Mouse (Mus musculus): Measurements from ENCODE around the gene Lmo4. TPM values are rescaled to one million over a fixed set of nuclear protein-coding genes. Genes with fewer than 3 reads are reported as not detected.
A peak's percentile ranks its signal among the peaks of the same experiment; 100 is the strongest.

Lmo4 gene
- polyA plus RNA-seq, 1 experiment from 2014 or later, result 46.5 TPM

DNA sequence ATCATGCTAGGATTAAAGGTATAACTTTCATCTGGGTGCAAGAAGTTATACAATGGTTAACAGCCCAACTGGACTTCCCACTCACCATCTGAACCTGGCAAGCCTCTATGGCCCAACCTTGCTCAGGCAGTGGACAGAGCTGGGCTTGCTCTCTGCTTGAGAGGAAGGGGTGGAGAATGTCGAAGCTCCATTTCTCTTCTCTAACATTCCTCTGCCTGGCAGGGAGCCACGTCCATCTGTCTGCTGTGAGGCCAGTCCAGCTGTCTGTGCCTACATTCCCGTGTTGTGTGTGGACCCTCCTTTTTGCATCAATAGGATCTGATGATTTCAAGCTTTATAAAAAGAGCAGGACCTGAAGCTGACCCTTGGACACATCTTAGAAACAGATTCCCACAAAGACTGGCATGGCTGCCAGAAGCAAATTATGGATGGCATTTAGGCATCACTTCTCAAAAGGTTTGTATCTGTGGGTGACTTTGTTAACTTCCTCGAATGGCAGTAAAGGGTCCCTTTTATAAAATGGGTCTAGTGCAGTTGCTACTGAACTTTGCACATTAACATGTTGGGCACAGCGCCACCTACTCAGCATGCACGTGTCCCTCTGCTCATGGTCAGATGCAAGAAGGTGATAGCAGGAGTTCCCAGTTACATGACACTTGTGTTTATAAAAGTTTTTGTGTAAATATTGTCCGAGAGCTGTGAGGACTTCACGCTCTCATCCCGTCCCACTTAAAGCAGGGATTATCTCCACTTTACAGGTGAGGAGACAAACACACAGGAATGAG, 20.6 kb upstream of the Lmo4 start:
- DNase-seq (ENCODE audit: low spot score), result no peak
- no peaks in the 10 kb centered on the region for H3K27me3 ChIP-seq (ENCODE audit: insufficient read depth, poor library complexity, severe bottlenecking)
- no peaks in the 10 kb centered on the region for H3K9me3 ChIP-seq

DNA sequence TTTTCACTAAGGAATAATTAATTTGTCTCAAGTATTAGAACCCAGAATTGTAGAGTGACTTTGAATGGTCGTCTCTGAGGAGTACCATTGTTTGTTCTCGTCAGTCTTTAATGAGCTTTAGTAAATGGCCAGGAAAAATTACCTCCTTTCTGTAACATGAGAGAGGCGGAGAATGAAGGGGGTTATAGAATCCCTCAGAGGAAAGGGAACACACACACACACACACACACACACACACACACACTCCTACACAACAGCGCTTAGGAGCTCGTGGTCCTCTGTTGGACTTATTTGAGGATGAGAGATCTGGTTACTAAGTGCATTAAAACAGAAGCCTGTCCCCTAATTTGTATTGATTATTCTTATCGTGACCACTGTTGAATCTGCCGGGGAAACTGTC, 19.6 kb upstream of the Lmo4 start:
- H3K36me3 ChIP-seq, result no peaks in the 10 kb centered on the region
- no peaks in the 10 kb centered on the region for H3K27me3 ChIP-seq (ENCODE audit: insufficient read depth, poor library complexity, severe bottlenecking)
- no peak for DNase-seq (ENCODE audit: low spot score)
- no peak overlapping the region; the same call in 1 of the 2 replicates for H3K27ac ChIP-seq
- H3K4me3 ChIP-seq, result no peak overlapping the region
- H3K9me3 ChIP-seq, result no peaks in the 10 kb centered on the region
- 52% methylated on average over 7 of the region's 7 CpGs for WGBS
- peaks cover 30% of the 10 kb centered on the region for H3K4me1 ChIP-seq (replicated peaks)

More for the DNA sequence above, 20.6 kb upstream of the Lmo4 start:
- H3K36me3 ChIP-seq, result no peaks in the 10 kb centered on the region
- H3K4me1 ChIP-seq (replicated peaks), result peaks cover 30% of the 10 kb centered on the region
- no peak overlapping the region for H3K4me3 ChIP-seq
- WGBS, result 67% methylated on average over 9 of the region's 9 CpGs
- 0 out of 2 replicates have a peak overlapping the region, but pooled peaks have one; percentile 23 for H3K27ac ChIP-seq

DNA sequence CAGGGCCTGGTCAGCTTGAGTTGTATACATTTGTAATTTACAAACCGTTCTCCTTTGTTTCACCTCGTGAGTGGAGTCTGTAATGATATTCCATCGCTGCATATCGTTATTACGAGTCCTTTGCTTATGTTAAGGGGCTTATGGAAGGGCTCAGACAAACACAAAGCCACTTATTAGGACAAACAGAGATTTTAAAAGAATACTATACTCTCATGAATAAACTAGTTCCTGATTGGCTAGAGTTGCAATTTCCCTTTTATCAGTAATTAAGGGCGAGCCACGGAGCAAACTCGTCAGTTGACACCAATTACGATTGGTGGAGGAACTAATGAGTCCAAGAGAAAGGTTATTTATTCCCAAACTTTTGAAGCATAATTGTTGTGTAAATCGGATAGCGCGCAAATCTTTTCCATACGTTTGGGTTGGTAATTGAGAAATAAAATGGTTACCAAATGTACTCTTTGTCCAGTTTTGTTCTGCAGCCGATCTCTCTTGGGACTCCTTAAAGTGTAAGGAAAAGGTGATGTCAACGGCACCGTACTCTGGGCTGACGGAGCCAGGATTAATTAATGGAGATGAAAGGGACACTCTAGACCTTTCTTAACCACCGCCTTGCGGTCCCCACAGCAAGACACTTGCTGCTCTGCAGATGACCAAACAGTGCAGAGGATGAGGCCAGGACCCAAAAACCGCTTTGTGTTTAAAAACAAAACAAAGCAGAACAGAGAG, 18.5 kb upstream of the Lmo4 start:
- H3K4me1 ChIP-seq (replicated peaks), result peaks cover 30% of the 10 kb centered on the region
- no peaks in the 10 kb centered on the region for H3K27me3 ChIP-seq (ENCODE audit: insufficient read depth, poor library complexity, severe bottlenecking)
- H3K36me3 ChIP-seq, result no peaks in the 10 kb centered on the region
- H3K4me3 ChIP-seq, result no peak overlapping the region
- H3K27ac ChIP-seq, result no peak overlapping the region
- no peaks in the 10 kb centered on the region for H3K9me3 ChIP-seq
- no peak for DNase-seq (ENCODE audit: low spot score)
- 66% methylated on average over 20 of the region's 20 CpGs for WGBS

DNA sequence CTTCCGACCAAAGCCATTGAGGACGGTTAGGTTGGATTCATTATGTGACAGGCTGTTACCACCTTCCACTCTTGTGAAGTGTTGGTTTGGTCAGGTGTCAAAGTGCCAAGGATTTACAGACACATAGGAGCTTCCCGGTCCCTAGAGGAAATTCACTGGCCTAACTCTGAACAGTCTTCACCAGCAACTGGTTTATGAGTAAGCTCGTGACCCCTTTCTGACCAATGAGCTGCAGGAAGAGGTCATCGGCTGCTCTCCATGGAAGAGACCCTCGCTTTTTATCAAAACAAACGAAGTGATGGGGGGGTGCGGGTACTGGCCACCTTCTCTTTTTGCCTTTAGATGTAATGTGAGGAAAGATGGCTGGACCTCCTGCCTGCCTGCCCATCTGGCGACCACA, 17.4 kb upstream of the Lmo4 start:
- H3K4me3 ChIP-seq, result no peak overlapping the region
- H3K4me1 ChIP-seq (replicated peaks), result peaks cover 30% of the 10 kb centered on the region
- H3K27ac ChIP-seq, result no peak overlapping the region
- H3K36me3 ChIP-seq, result no peaks in the 10 kb centered on the region
- H3K27me3 ChIP-seq (ENCODE audit: insufficient read depth, poor library complexity, severe bottlenecking), result no peaks in the 10 kb centered on the region
- peak; percentile 46 for DNase-seq (ENCODE audit: low spot score)
- H3K9me3 ChIP-seq, result no peaks in the 10 kb centered on the region
- 63% methylated on average over 9 of the region's 9 CpGs for WGBS

DNA sequence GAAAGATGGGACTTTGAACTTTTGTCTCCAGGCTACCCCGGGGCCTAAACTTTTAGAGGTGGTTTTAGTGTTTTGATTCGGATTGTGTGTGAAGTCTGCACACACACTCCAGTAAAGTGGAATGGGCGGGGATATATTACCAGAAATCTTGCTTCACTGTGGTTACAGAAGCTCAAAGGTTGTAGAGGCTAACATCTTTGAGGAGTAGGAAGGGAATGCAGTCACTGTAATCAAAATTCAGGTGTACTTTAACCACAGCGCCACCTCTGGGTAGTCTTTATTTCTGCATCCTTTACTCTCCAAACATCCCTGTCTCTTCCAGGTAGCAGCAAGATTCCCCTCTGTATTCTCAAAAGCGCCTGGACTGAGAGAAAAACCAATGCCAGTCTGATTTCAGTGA, 2.5 kb upstream of the Lmo4 start:
- DNase-seq (ENCODE audit: low spot score), result no peak
- 42% methylated on average over 5 of the region's 5 CpGs for WGBS
- Histone ChIP-seq H3K36me3 (no peaks in the 10 kb centered on the region), H3K9me3 (no peaks in the 10 kb centered on the region), H3K4me1 (replicated peaks) (peaks cover 10% of the 10 kb centered on the region), H3K27ac (no peak overlapping the region), H3K27me3 (ENCODE audit: insufficient read depth, poor library complexity, severe bottlenecking) (no peaks in the 10 kb centered on the region), H3K4me3 (no peak overlapping the region)

DNA sequence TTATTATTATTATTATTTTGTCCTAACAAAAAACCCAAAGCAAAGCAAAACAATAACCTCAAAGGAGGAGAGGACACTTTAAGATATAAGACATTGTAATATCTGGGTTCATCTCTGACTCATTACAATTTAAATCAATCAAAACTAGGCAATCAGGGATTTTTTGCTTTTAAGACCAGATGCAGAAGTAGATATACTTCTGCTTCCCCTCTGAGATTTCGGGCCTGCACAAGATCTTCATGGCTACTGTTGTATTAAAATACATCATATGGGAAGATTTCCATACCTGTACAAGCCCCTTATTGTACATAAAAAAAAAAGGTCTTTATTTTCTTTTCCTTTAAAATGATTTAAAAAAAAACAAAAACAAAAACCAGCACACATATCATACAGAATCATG, 1.9 kb upstream of the Lmo4 start:
- H3K27ac ChIP-seq, result no peak overlapping the region
- H3K9me3 ChIP-seq, result no peaks in the 10 kb centered on the region
- no peak overlapping the region for H3K4me3 ChIP-seq
- H3K27me3 ChIP-seq (ENCODE audit: insufficient read depth, poor library complexity, severe bottlenecking), result no peaks in the 10 kb centered on the region
- H3K36me3 ChIP-seq, result no peaks in the 10 kb centered on the region
- WGBS, result 89% methylated on average over 1 of the region's 1 CpGs
- no peak for DNase-seq (ENCODE audit: low spot score)
- peaks cover 14% of the 10 kb centered on the region for H3K4me1 ChIP-seq (replicated peaks)

DNA sequence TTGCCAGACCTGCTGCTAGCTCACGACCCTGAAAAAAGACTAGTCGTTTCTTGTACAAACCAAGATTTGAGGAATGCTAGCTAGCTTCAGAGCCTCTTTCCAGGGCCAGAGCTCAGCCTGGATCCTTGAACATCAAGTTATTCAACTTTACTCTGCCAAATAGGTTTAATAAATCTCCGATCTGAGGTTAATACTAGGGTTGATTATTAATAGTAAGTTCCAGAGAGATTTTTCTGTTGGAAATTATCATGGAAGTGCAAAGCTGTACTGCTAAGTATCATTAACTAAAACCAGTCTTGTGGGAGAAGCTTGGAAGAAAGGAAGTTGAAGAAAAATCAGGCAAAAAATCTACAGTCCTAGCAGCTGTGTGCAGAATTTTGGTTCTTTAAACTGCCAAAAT, 1.2 kb upstream of the Lmo4 start:
- DNase-seq (ENCODE audit: low spot score), result no peak
- Histone ChIP-seq H3K9me3 (no peaks in the 10 kb centered on the region), H3K27me3 (ENCODE audit: insufficient read depth, poor library complexity, severe bottlenecking) (no peaks in the 10 kb centered on the region), H3K36me3 (peaks cover 6% of the 10 kb centered on the region; the same call in 1 of the 2 replicates), H3K4me1 (replicated peaks) (peaks cover 21% of the 10 kb centered on the region), H3K27ac (peak overlapping the region; percentile 99), H3K4me3 (peak overlapping the region; percentile 89)
- 24% methylated on average over 3 of the region's 3 CpGs for WGBS

DNA sequence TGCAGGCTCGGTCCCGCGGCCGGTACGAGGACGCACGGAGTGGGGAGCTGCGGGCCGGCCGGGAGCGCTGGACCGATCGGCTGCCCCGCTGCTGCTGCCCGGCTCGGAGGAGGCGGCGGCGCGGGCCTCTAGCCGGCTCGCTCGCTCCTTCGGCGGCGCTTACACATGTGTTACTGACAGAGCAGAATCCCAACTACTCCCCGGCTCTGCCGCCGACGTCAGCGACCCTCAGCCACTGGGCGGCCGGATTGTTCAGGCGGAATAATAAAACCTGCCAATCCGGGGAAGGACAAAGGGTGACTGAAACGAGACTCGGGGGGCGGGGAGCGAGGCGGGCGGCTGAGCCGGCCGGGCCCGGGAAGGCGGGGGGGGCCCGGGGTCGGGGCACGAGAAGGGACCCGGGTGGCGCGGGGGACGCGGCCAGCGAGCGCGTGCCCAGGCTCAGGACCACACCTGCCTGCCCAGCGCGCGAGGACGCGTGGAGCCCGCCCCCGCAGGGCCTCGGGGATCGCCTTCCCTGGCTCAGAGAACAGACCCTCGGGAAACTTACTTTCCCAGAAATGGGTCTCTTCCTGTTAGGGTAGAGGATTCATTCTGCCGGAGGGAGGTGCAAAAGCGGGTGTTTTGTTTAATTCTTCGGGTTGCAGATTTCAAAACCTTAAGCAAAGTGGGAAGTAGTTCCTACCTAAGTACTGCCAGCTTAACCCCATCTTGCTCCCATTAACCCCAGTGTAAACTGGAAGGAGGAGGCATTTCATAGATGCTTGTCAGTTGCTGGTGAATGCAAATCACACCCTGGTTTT, 532 bp upstream of the Lmo4 start:
- Histone ChIP-seq H3K36me3 (peaks cover 12% of the 10 kb centered on the region; the same call in 1 of the 2 replicates), H3K4me1 (replicated peaks) (peaks cover 27% of the 10 kb centered on the region), H3K27ac (peak overlapping the region; percentile 99), H3K4me3 (peak overlapping the region; percentile 89), H3K27me3 (ENCODE audit: insufficient read depth, poor library complexity, severe bottlenecking) (peaks cover 4% of the 10 kb centered on the region; the same call in 1 of the 2 replicates), H3K9me3 (no peaks in the 10 kb centered on the region)
- DNase-seq (ENCODE audit: low spot score), result peak; percentile 96
- WGBS, result under 1% methylated on average over 69 of the region's 69 CpGs

DNA sequence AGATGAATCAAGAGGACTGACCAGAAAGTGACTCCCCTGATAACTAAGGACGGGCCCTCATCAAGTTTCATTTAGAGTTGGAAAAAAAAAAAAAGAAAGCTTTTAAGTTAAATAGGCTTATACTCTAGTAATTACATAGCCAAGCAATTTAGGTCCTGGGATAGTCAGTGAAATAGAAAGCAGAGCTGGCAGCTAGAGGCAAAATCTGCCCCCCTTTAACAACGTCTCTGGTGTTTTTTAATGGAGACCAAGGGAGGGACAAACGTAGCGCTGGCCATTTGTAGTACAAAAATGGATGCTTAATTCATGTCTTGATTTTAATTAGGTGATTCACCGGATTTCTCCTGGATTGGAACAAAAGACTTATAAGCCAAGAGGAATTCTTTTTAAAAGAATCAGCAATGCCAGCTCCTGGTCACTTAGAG, 1.0 kb downstream of the Lmo4 start:
- Histone ChIP-seq H3K9me3 (no peaks in the 10 kb centered on the region), H3K36me3 (peaks cover 19% of the 10 kb centered on the region; the same call in 1 of the 2 replicates), H3K27me3 (ENCODE audit: insufficient read depth, poor library complexity, severe bottlenecking) (peaks cover 16% of the 10 kb centered on the region), H3K4me1 (replicated peaks) (peaks cover 40% of the 10 kb centered on the region), H3K4me3 (peak overlapping the region; percentile 89), H3K27ac (peak overlapping the region; percentile 99)
- no peak for DNase-seq (ENCODE audit: low spot score)
- 0% methylated on average over 5 of the region's 5 CpGs for WGBS

DNA sequence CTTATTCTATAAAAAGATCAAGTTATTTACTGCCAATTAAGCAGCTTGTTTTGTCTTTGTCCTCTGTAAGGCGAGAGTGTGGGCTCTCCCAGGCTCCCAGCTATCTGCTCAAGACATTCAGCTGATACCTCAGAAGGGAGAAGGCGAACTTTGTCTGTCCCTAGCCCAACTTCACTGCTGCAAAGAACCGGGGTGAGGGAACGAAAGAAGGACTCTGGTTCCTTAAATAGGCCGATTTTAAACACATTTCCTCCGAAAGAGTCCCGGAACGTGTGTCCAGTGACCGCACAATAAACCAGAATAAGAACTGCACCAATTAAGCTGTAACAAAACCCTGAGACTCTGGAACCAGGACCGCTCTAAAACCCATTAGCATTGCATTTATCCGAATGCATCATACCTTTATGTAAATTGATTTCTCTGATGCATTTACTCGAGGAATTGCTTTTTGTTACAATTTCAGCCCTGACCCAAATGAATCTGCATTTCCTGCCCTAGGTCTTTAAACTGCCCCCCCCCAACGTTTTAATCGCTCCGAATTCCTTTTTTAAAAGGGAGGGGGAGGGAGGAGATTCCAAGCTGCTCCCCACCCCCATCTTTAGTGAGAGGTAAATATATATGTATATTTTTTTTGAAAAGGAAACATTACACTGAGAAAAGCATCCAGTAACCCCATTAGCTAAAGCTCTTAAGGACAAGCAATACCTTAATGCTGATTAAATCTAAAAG, 1.6 kb downstream of the Lmo4 start:
- Histone ChIP-seq H3K27me3 (ENCODE audit: insufficient read depth, poor library complexity, severe bottlenecking) (peaks cover 16% of the 10 kb centered on the region), H3K9me3 (no peaks in the 10 kb centered on the region), H3K36me3 (peaks cover 19% of the 10 kb centered on the region; the same call in 1 of the 2 replicates), H3K4me3 (peak overlapping the region; percentile 89), H3K27ac (peak overlapping the region; percentile 99), H3K4me1 (replicated peaks) (peaks cover 46% of the 10 kb centered on the region)
- WGBS, result under 1% methylated on average over 15 of the region's 15 CpGs
- peak; percentile 60 for DNase-seq (ENCODE audit: low spot score)

DNA sequence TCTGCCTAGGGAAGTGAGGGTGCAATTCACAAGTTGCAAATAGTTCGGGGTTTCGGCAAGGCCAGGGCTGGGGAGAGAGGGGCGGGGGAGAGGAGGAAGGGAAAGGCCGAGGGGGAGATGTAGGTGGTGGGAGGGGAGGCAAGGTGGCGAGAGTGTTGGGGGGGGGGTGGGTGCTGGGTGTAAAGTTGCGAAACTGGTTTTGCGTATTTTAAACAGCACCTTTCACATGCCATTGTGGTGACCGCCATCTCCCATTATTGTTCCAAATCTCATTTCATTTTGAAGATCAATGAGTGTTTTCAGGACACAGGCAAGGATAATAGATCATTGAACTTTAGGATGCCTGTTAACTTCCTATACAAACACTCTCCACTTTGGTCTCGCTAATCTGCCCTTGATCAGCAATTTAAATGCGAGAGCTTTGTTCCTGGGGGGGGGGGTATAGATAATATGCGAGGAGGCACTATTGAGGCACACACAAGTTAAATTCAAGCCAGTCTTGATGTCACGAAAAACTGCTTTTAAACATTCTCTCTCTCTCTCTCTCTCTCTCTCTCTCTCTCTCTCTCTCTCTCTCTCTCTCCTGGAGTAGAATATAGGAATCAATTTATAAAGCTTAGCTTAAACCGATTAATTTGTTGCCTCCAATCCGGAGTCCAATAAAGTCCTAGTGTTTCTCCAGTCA, 2.3 kb downstream of the Lmo4 start:
- Histone ChIP-seq H3K27me3 (ENCODE audit: insufficient read depth, poor library complexity, severe bottlenecking) (peaks cover 16% of the 10 kb centered on the region), H3K4me1 (replicated peaks) (peaks cover 53% of the 10 kb centered on the region), H3K36me3 (peaks cover 19% of the 10 kb centered on the region; the same call in 1 of the 2 replicates), H3K9me3 (no peaks in the 10 kb centered on the region), H3K27ac (peak overlapping the region; percentile 99), H3K4me3 (peak overlapping the region; percentile 89)
- no peak for DNase-seq (ENCODE audit: low spot score)
- WGBS, result 1% methylated on average over 14 of the region's 14 CpGs

Measured in hindbrain, embryonic 10.5 days (tissue).